Mouse (Mus musculus): ENCODE results near the gene Spata7. TPM values are rescaled to one million over a fixed set of nuclear protein-coding genes. Genes with fewer than 3 reads are reported as not detected.
"Not testable (repeated sequence)": the region's sequence is repeated elsewhere in the genome, so short reads cannot be mapped to it uniquely, and the experiment has no call there.

Spata7 gene
- polyA plus RNA-seq, 1 experiment from 2014 or later, result 9.9 TPM

DNA sequence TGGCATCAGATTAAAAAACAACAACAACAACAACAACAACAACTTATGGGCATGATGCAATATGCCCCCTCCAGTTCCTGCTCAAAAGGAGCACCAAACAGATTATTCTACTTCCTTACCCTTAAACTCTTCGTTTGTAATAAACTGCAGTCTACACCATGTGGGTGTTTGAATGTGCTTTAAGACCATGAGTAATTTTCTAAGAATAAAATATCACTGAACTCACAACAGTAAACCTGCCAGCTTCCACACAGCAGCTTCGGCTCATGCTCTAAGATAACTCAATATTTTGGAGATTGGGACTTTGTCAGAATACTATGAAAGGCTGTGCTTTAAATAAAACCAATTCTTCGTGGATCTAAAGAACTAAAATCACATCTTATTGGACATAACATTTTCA is 17.6 kb upstream of the Spata7 start:
- WGBS, result 73% methylated on average over 3 of the region's 3 CpGs
- ATAC-seq (ENCODE audit: low read depth) (no peak), DNase-seq (ENCODE audit: low spot score) (no peak)
- H3K36me3 ChIP-seq (ENCODE audit: control insufficient read depth, insufficient read depth, low read length), result no peaks in the 10 kb centered on the region
- H3K4me1 ChIP-seq (ENCODE audit: control insufficient read depth, insufficient read depth, low read length), result no peaks in the 10 kb centered on the region
- H3K27ac ChIP-seq (replicated peaks; ENCODE audit: low read depth, low read length), result no peak overlapping the region
- H3K27me3 ChIP-seq (replicated peaks; ENCODE audit: control insufficient read depth, insufficient read depth, low read length), result no peaks in the 10 kb centered on the region
- no peak overlapping the region for H3K4me3 ChIP-seq (ENCODE audit: low read depth, low read length)
- H3K9me3 ChIP-seq (ENCODE audit: control insufficient read depth, low read length), result no peaks in the 10 kb centered on the region
- no peak overlapping the region for H3K4me2 ChIP-seq (ENCODE audit: low read depth, low read length)
- no peak overlapping the region for H3K9ac ChIP-seq (ENCODE audit: low read depth, low read length)

GRCm38 (mm10) chr12:98614910-98615508 is 12.9 kb upstream of the Spata7 start:
- no peaks in the 10 kb centered on the region for H3K36me3 ChIP-seq (ENCODE audit: control insufficient read depth, insufficient read depth, low read length)
- DNase-seq (ENCODE audit: low spot score) (no peak), ATAC-seq (ENCODE audit: low read depth) (no peak)
- H3K4me2 ChIP-seq (ENCODE audit: low read depth, low read length), result no peak overlapping the region
- H3K9me3 ChIP-seq (ENCODE audit: control insufficient read depth, low read length), result no peaks in the 10 kb centered on the region
- no peak overlapping the region for H3K9ac ChIP-seq (ENCODE audit: low read depth, low read length)
- H3K27me3 ChIP-seq (replicated peaks; ENCODE audit: control insufficient read depth, insufficient read depth, low read length), result no peaks in the 10 kb centered on the region
- WGBS, result 72% methylated on average over 3 of the region's 3 CpGs
- no peaks in the 10 kb centered on the region for H3K4me1 ChIP-seq (ENCODE audit: control insufficient read depth, insufficient read depth, low read length)
- no peak overlapping the region for H3K27ac ChIP-seq (replicated peaks; ENCODE audit: low read depth, low read length)
- no peak overlapping the region for H3K4me3 ChIP-seq (ENCODE audit: low read depth, low read length)

DNA sequence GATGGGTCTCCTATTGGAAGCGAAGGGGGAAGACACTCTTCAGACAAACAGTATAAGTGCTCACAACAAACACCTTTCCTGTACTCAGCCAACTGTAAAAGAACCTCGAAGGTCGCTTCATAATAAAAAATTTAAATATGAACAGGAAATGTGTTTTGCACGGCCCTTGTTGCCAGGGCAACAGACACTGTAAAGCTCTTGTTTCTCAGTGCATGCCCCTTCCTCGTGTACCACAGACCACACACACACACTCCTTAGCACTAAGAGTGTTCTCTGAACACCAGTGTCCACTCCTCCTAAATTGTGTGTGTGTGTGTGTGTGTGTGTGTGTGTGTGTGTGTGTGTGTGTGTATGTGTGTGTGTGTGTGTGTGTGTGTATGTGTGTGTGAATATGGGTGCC is 12.2 kb upstream of the Spata7 start:
- no peak overlapping the region for H3K27ac ChIP-seq (replicated peaks; ENCODE audit: low read depth, low read length)
- DNase-seq (ENCODE audit: low spot score), result no peak
- H3K4me3 ChIP-seq (ENCODE audit: low read depth, low read length), result no peak overlapping the region
- no peaks in the 10 kb centered on the region for H3K36me3 ChIP-seq (ENCODE audit: control insufficient read depth, insufficient read depth, low read length)
- H3K4me1 ChIP-seq (ENCODE audit: control insufficient read depth, insufficient read depth, low read length), result no peaks in the 10 kb centered on the region
- no peaks in the 10 kb centered on the region for H3K27me3 ChIP-seq (replicated peaks; ENCODE audit: control insufficient read depth, insufficient read depth, low read length)
- 43% methylated on average over 5 of the region's 5 CpGs for WGBS
- H3K9me3 ChIP-seq (ENCODE audit: control insufficient read depth, low read length), result no peaks in the 10 kb centered on the region
- no peak overlapping the region for H3K4me2 ChIP-seq (ENCODE audit: low read depth, low read length)
- peak; percentile 41; the same call in 1 of the 2 replicates for ATAC-seq (ENCODE audit: low read depth)
- no peak overlapping the region for H3K9ac ChIP-seq (ENCODE audit: low read depth, low read length)

- no peaks in the 10 kb centered on the region for H3K36me3 ChIP-seq (ENCODE audit: control insufficient read depth, insufficient read depth, low read length)
- H3K4me3 ChIP-seq (ENCODE audit: low read depth, low read length), result no peak overlapping the region
- DNase-seq (ENCODE audit: low spot score) (no peak), ATAC-seq (ENCODE audit: low read depth) (no peak)
- no peaks in the 10 kb centered on the region for H3K4me1 ChIP-seq (ENCODE audit: control insufficient read depth, insufficient read depth, low read length)
- H3K9me3 ChIP-seq (ENCODE audit: control insufficient read depth, low read length), result no peaks in the 10 kb centered on the region
- 76% methylated on average over 2 of the region's 2 CpGs for WGBS
- no peaks in the 10 kb centered on the region for H3K27me3 ChIP-seq (replicated peaks; ENCODE audit: control insufficient read depth, insufficient read depth, low read length)
- H3K27ac ChIP-seq (replicated peaks; ENCODE audit: low read depth, low read length), result no peak overlapping the region
- H3K9ac ChIP-seq (ENCODE audit: low read depth, low read length), result no peak overlapping the region
- no peak overlapping the region for H3K4me2 ChIP-seq (ENCODE audit: low read depth, low read length)
These were observed 8.5 kb upstream of the Spata7 start for GRCm38 (mm10) chr12:98619496-98619895.

DNA sequence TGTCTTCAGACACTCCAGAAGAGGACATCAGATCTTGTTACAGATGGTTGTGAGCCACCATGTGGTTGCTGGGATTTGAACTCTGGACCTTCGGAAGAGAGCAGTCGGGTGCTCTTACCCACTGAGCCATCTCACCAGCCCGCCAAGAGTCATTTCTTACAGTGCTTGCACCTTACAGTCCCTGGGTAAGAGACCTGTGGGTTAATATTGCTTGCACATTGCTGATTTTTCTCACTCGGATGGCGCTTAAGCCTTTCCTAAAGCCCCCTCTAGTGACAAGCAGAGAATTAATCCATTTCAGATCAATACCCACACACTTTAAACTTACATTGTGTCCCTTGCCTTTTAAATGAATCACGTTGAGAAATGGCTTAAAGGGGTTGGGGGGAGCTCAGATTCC is 7.0 kb upstream of the Spata7 start:
- not testable (repeated sequence) for ATAC-seq (ENCODE audit: low read depth); H3K9ac ChIP-seq (ENCODE audit: low read depth, low read length); H3K9me3 ChIP-seq (ENCODE audit: control insufficient read depth, low read length); H3K27me3 ChIP-seq (replicated peaks; ENCODE audit: control insufficient read depth, insufficient read depth, low read length); H3K27ac ChIP-seq (replicated peaks; ENCODE audit: low read depth, low read length); H3K36me3 ChIP-seq (ENCODE audit: control insufficient read depth, insufficient read depth, low read length); H3K4me2 ChIP-seq (ENCODE audit: low read depth, low read length); H3K4me1 ChIP-seq (ENCODE audit: control insufficient read depth, insufficient read depth, low read length); H3K4me3 ChIP-seq (ENCODE audit: low read depth, low read length)
- peak; percentile 18 for DNase-seq (ENCODE audit: low spot score)
- 41% methylated on average over 6 of the region's 6 CpGs for WGBS

- WGBS, result 84% methylated on average over 10 of the region's 10 CpGs
- DNase-seq (ENCODE audit: low spot score); ATAC-seq (ENCODE audit: low read depth); H3K9me3 ChIP-seq (ENCODE audit: control insufficient read depth, low read length); H3K27me3 ChIP-seq (replicated peaks; ENCODE audit: control insufficient read depth, insufficient read depth, low read length); H3K36me3 ChIP-seq (ENCODE audit: control insufficient read depth, insufficient read depth, low read length); H3K9ac ChIP-seq (ENCODE audit: low read depth, low read length); H3K4me3 ChIP-seq (ENCODE audit: low read depth, low read length); H3K27ac ChIP-seq (replicated peaks; ENCODE audit: low read depth, low read length); H3K4me1 ChIP-seq (ENCODE audit: control insufficient read depth, insufficient read depth, low read length); H3K4me2 ChIP-seq (ENCODE audit: low read depth, low read length): not testable (repeated sequence)
These were observed 4.7 kb upstream of the Spata7 start for GRCm38 (mm10) chr12:98623266-98623665.

GRCm38 (mm10) chr12:98628260-98628970 is 458 bp downstream of the Spata7 start:
- WGBS, result 2% methylated on average over 12 of the region's 16 CpGs
- Histone ChIP-seq H3K4me1 (ENCODE audit: control insufficient read depth, insufficient read depth, low read length) (no peaks in the 10 kb centered on the region), H3K27me3 (replicated peaks; ENCODE audit: control insufficient read depth, insufficient read depth, low read length) (no peaks in the 10 kb centered on the region), H3K27ac (replicated peaks; ENCODE audit: low read depth, low read length) (no peak overlapping the region), H3K4me3 (ENCODE audit: low read depth, low read length) (peak overlapping the region; percentile 85), H3K9me3 (ENCODE audit: control insufficient read depth, low read length) (peaks cover 4% of the 10 kb centered on the region; the same call in 1 of the 2 replicates), H3K36me3 (ENCODE audit: control insufficient read depth, insufficient read depth, low read length) (0 out of 2 replicates have a peak, but pooled peaks cover 4% of the 10 kb centered on the region), H3K9ac (ENCODE audit: low read depth, low read length) (peak overlapping the region; percentile 82), H3K4me2 (ENCODE audit: low read depth, low read length) (peak overlapping the region; percentile 70)
- ATAC-seq (ENCODE audit: low read depth), result peak; percentile 84
- DNase-seq (ENCODE audit: low spot score), result no peak

- Histone ChIP-seq H3K9me3 (ENCODE audit: control insufficient read depth, low read length) (no peaks in the 10 kb centered on the region), H3K4me1 (ENCODE audit: control insufficient read depth, insufficient read depth, low read length) (no peaks in the 10 kb centered on the region), H3K4me3 (ENCODE audit: low read depth, low read length) (no peak overlapping the region), H3K27me3 (replicated peaks; ENCODE audit: control insufficient read depth, insufficient read depth, low read length) (no peaks in the 10 kb centered on the region), H3K9ac (ENCODE audit: low read depth, low read length) (no peak overlapping the region), H3K4me2 (ENCODE audit: low read depth, low read length) (no peak overlapping the region), H3K36me3 (ENCODE audit: control insufficient read depth, insufficient read depth, low read length) (0 out of 2 replicates have a peak, but pooled peaks cover 4% of the 10 kb centered on the region), H3K27ac (replicated peaks; ENCODE audit: low read depth, low read length) (no peak overlapping the region)
- DNase-seq (ENCODE audit: low spot score) (no peak), ATAC-seq (ENCODE audit: low read depth) (no peak)
These were observed 16.9 kb downstream of the Spata7 start for GRCm38 (mm10) chr12:98644852-98645251.

DNA sequence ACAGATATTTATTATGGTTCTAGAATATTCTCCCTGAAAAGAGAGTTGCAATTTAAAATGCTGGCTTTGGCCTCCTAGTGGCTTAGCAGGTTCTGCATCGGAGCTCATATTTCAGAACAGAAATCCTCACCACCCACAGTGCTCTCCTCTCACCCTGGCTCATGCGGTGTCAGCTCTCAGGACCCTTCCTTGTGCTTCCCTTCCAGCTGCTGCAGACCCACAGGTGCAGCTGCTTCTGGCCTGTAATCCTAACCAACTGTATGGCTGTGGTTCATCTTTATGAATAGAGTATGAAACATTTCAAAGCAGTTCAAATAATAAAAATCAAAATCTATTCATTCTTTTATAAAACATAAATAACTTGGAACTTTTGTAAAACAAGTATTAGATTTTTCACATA is 28.9 kb downstream of the Spata7 start:
- H3K4me2 ChIP-seq (ENCODE audit: low read depth, low read length), result no peak overlapping the region

More for the DNA sequence above, 28.9 kb downstream of the Spata7 start:
- Histone ChIP-seq H3K9ac (ENCODE audit: low read depth, low read length) (no peak overlapping the region), H3K9me3 (ENCODE audit: control insufficient read depth, low read length) (0 out of 2 replicates have a peak, but pooled peaks cover 4% of the 10 kb centered on the region), H3K4me3 (ENCODE audit: low read depth, low read length) (no peak overlapping the region), H3K27ac (replicated peaks; ENCODE audit: low read depth, low read length) (no peak overlapping the region), H3K36me3 (ENCODE audit: control insufficient read depth, insufficient read depth, low read length) (peaks cover 14% of the 10 kb centered on the region), H3K27me3 (replicated peaks; ENCODE audit: control insufficient read depth, insufficient read depth, low read length) (no peaks in the 10 kb centered on the region), H3K4me1 (ENCODE audit: control insufficient read depth, insufficient read depth, low read length) (no peaks in the 10 kb centered on the region)
- peak; percentile 62 for DNase-seq (ENCODE audit: low spot score)
- peak; percentile 71; the same call in 1 of the 2 replicates for ATAC-seq (ENCODE audit: low read depth)
- 58% methylated on average over 2 of the region's 2 CpGs for WGBS
